Mouse (Mus musculus) E14TG2a.4 (cell line): ENCODE measurements around the gene 0610040J01Rik.

Experiments used
- H3K27me3 ChIP-seq: 2 replicates; pipeline ENCODE4 v1.6.1; 2014; ENCODE audit warnings: low read length, control low read depth; ENCODE audit not compliant: insufficient read depth
- H3K36me3 ChIP-seq: 2 replicates; pipeline ENCODE4 v1.6.1; 2014; ENCODE audit warnings: low read length, control low read depth; ENCODE audit not compliant: insufficient read depth
- H3K4me1 ChIP-seq: replicated peaks from 2 replicates; pipeline ENCODE4 v1.6.1; 2014; ENCODE audit warnings: low read depth, low read length, control low read depth
- H3K4me3 ChIP-seq: replicated peaks from 2 replicates; pipeline ENCODE4 v1.5.1; 2014; ENCODE audit warnings: mild to moderate bottlenecking, low read length
- H3K9me3 ChIP-seq: 2 replicates; pipeline ENCODE4 v1.6.1; 2014; ENCODE audit warnings: low read length, control low read depth
- CTCF ChIP-seq: conservative IDR thresholded peaks from 2 replicates; pipeline ENCODE4 v1.5.1; 2014; ENCODE audit warnings: low read length
- NANOG ChIP-seq: IDR thresholded peaks from 2 replicates; pipeline ENCODE4 v1.6.1; 2014; ENCODE audit warnings: borderline replicate concordance, low read length, mixed read lengths
- POU5F1 ChIP-seq: IDR thresholded peaks from 2 replicates; pipeline ENCODE4 v1.6.1; 2014; ENCODE audit warnings: low read length, borderline replicate concordance

The 0610040J01Rik gene

DNA sequence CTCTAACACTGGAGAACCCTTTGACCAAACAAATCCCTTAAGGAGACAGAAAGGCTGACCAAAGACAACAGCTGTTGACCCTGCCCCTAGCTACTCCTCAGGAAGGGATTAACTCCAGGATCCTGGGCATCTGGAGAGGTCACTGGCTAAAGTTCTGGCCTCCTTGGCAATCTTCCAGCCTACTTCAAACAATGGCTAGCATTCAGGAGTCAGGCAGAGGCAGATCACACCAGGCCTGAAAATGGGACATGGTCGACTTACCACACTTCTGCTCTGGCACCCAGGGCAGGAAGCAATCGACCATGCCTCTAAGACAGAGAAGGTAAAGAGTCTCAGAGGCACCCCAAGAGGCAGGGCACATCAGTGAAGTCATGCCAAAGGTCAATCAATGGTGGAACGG, 137.0 kb downstream of the 0610040J01Rik start:
- Histone ChIP-seq H3K4me3 (no peak overlapping the region), H3K9me3 (no peaks in the 10 kb centered on the region)
- TF ChIP-seq POU5F1 (no peak), CTCF (no peak), NANOG (no peak)

More for the DNA sequence above, 137.0 kb downstream of the 0610040J01Rik start:
- 0 out of 2 replicates have a peak, but pooled peaks cover 9% of the 10 kb centered on the region for H3K36me3 ChIP-seq
- peaks cover 61% of the 10 kb centered on the region for H3K4me1 ChIP-seq
- no peaks in the 10 kb centered on the region for H3K27me3 ChIP-seq
